Mouse (Mus musculus): ENCODE measurements around the gene Olfr15.

Gene Olfr15

DNA sequence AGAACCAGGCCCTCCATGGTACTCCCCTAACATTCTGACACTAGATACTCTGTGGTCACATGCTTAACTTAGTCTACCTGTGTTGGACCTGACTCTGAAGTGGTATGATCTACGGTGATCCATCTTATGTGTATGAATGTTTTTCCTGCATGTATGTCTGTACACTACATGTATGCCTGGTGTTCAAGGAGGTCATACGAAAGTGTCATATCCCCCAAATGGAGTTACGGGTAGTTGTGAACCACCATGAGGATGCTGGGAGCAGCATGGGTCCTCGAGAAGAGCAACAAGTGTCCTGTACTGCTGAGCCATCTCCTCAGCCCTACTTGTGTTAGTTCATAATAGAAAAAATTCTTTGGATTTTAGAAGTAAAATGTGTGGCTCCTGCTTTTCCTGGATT lies 45.7 kb downstream of the Olfr15 start:
- DNase-seq (ENCODE audit: low spot score), result no peak

DNA sequence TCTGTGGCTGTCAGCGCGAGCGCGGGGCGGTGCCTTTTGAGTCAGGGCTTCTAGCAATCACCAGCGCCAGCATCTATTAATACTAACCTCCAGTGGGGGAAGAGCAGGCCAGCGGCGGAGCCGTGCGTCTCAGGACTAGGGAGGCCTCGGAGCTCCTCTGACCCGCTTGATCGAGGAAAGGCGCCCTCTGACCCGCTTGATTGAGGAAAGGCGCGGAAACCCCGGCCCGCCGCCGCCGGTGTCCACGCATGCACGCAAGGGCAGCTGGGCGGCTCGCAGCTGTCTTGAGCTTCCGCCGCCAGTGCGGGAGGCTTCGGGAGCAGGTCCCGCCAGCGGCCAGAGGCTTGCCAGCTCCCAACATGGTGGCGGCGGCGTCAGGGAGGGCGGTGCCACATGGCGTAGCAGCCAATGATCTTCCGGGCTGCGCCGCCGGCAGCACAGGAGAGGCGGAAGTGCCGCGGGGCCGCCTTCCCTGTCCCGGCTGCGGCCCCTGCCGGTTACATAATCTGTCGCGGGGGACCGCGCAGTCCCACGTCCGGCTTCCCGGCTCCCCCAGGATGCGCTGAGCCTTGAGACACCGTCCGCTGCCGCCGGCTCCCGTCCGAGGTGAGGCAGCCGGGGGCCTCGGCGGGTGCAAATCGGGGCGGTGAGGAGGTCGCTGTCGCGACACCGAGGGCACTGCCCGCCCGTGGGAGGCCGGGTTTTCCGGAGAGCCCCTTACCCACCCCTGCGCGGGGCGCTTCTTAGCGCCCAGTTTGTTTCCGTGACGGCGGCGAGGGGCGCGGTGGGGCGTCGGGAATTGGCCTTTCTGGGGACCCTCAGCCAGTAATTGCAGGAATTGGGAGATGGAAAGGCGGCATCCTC lies 53.8 kb downstream of the Olfr15 start, which contains the start of the genes Zfp597 and Gm20695:
Gene Zfp597 (minus strand): TSS at position 361 of the 864 bp plus-strand sequence.
Gene Gm20695 (plus strand): TSS at position 448 of the 864 bp plus-strand sequence.
- DNase-seq (ENCODE audit: low spot score), result peak; percentile 86

DNA sequence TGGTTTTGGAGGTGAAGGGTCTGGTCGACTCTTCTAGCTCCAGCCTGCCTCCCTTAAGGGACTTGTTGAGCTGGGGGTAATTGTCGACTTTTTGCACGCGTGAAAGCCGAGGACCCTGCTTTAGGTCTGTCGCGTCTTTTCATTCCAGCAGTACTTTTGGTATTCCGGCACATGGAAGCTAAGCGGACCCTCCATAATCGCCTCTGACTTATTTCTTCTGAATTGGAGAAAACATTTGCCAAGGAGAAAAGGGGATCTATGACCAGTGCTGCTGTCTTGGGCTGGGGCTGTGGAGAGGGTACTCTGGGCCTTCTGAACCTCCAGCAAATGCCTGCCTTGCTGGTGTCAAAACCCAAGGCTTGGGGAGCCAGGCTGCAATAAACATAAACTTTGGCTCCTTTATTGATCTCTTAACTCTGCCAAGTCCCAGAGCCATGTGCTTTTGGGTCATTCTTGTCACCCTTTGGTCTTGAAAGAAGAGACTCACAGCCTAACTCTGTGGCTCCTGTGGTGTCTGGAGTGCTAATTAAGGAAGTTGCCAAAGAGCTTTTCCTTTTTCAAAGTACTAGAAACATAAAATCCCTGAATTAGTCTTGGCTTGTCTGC lies 54.5 kb downstream of the Olfr15 start:
- DNase-seq (ENCODE audit: low spot score), result no peak

DNA sequence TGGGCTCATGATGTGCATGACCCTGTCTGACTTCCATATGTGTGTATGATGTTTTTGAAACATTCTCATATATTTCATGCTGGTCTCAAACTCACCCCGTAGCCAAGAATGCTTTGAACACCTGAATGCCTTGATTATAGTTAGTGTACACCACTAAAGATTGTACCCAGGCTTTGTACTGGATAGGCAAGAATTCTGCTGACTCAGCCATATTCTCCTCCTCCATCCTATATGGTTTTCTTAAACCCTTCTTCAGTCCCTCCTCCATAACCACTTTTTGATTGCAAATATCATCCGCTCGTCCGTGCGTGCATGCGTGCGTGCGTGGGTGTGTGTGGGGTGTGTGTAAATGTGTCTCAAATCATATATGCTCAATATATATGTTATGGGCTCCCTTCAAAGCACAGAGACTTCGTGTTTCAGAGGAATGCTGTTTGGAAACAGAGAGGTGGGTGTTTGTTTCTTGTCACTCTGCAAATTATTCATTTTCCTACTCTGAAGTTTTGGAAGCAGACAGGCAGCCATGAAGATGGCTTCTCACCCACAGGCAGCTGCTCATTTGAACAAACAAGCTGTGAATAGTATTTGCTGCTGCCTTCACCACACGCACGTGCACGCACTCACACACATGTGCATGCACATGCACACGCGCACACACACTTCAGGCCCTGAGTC lies 61.1 kb downstream of the Olfr15 start:
- DNase-seq (ENCODE audit: low spot score), result no peak

DNA sequence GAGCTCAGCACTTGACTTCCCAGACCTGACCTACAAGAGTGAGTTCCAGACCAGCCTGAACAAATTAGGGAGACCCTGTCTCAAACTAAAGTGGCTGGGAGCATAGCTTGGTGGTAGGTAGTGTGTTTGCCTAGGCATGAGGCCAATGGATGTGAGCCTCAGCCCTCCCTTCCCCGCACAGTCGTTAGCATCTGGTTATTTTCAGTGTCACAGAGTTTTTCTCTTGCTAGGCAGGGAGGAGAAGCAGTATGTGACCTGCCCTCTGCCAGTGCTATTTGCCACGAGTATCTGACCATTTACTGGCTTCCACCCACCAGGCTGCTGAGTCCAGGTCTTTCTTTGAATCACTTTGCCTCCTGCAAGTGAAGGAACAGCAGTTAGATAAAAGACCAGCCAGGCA lies 63.1 kb downstream of the Olfr15 start:
- no peak for DNase-seq (ENCODE audit: low spot score)
